Mouse (Mus musculus) gonadal fat pad, adult 2 months (tissue): ENCODE measurements around the gene Stard10. TPM values are rescaled to one million over a fixed set of nuclear protein-coding genes. Genes with fewer than 3 reads are reported as not detected.

Experiments
- DNase-seq: peaks from one replicate; pipeline ENCODE4 v3.0.0-alpha.2; 2012; ENCODE audit warnings: low read depth
- polyA plus RNA-seq: library from polyadenylated mRNA; depleted of rRNA; stranded (reverse); fragments of >200 nt; gene quantifications from 2 replicates; pipeline ENCODE4 v1.2.3, GENCODE M21; 2012

Stard10 gene
- polyA plus RNA-seq, 1 experiment: 185 TPM

DNA sequence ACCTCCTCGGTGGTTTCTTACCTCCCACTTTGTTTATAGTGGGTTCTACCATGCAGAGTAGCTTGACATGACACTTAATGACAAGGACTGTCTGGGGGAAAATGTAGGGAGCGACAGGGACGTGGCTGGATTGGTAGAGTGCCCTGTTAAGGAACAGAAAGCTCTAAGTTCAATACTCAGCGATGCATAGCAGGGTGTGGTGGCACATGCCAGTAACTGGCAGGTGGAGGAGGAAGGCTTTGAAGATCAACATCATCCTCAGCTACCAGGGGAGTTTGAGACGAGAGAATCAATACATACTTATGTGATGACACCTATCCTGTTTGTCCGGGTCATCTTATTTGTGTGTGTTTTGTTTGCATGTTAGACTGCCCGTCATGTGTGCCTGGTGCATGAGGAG, 52.8 kb downstream of the Stard10 start:
- DNase-seq: no peak

GRCm38 (mm10) chr7:101373082-101373481, 56.2 kb downstream of the Stard10 start:
- DNase-seq: no peak

- no peak for DNase-seq
These were observed 57.3 kb downstream of the Stard10 start for GRCm38 (mm10) chr7:101374155-101374554.

DNA sequence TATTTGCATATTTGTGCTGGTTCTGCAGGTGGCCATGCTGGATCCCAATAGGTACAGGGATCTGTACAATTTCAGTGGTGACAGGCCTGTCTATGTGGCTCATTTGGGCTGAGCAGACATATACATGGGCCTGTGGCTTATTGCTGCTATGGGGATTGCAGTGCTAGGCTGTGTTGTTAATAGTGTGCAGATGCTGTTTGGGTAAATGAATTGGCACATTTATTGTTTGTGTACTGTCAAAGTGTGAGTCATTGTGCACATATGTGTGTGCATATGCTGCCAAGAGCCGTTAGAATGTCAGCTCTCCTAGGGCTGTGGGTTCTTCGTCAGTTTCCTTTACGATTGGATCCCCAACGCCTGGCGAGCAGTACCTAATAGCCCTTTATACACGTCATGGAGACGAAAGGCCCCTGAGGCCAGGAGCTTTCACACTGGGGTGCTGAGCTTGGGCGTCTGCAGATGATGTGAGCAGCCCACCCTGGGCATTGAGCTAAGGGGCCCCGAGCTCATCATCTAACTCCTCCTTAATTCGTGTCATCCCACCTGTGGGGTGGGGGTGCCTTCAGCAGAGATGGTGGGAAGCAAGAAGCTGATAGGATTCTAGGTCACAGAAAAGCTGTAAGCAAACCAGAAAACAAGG, 59.9 kb downstream of the Stard10 start:
- DNase-seq: no peak

DNA sequence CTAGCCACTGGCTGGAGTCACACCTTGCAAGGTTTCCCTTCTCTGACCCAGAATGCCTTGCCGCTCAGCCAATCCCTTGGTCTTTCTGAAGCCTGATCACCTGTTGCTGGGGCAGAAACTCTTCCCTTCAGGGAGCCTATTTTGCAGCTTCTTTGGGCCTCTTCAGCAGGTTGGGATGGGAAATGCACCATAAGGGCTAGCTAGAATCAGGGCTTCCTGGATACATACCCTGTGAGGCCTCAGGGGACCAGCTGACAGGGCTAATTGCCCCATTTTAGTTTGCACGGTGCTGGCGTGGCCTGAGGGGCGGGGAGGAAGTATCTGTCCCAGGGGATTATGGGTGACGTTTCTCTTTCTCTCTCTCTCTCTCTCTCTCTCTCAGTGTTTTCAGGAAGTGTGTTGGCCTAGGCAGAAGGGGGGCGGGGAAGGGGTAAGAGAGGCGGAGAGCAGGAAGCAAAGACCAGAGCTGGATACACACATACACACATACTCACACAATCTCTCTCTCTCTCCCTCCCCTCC, 60.9 kb downstream of the Stard10 start:
- peak; percentile 56 for DNase-seq

GRCm38 (mm10) chr7:101378285-101378684, 61.4 kb downstream of the Stard10 start:
- no peak for DNase-seq

DNA sequence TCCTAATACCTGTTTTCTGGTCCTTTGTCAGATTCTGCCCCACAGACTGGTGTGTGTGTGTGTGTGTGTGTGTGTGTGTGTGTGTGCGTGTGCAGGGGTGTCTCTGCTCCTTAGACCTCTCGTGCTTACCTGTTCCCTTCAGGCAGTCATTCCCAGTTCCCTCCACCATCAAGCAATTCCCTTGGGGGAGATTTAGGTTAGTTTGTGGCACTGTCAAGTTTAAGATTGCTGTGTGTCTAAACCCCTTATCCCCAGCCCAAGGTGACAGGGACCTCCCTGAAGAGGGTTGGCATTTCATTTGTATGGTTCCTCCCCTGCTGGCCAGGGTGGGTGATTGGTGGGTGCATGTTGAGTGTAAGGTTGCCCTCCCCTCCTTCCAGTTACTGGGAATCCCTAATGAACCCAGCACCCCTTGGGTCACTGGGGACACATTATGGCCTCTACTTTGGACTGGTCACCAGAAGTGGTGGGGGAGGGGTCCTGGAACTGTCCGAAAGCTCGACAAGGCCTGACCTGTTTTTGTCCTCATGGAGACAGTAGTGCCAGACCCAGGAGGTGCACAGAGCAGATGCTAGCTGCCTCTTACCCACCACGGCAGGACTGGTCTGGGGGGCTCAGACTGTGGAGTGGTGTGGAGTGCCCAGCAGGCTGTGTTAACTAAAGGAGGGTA, 62.0 kb downstream of the Stard10 start:
- DNase-seq: no peak

DNA sequence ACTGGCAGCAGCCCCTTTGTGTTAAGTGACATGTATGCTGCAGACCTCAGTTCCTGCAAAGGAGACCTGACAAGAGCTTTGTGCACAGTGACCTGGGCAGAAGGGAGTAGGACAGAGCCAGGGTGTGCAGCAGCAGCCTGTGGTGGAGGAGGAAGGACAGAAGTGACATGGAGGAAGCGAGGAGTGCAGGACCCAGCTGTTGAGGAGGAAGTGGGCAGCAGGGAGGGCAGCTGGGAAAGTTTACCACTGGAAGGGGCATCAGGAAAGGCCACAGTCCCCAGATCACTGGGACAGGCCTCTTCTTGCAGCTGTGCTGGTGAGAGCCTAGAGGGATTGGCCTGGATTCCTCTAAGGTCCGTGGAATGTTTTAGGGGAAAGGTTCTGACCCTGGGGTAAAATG, 62.8 kb downstream of the Stard10 start:
- no peak for DNase-seq

DNA sequence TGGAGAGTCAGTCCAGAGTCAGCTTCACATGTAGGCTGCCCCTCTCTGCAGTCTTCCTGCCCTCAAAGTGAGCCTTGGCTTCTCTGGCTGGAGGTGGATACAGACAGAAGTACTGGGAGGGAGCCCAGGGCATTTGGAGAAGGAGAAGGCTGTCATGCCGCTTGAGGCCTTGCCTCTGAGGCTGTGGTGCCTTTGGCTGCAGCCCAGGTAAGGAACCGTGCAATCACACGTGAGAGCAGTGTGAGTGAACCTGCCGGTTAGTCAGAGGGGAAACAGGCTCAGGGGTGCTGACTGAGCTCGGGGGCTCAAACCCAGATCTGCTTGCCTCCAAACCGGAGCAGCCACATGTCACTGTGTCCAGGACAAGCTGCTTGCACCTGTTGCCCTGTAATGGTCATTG, 64.6 kb downstream of the Stard10 start:
- no peak for DNase-seq

- DNase-seq: no peak
These were observed 65.5 kb downstream of the Stard10 start for GRCm38 (mm10) chr7:101382378-101382777.

- DNase-seq: no peak
These were observed 66.9 kb downstream of the Stard10 start for GRCm38 (mm10) chr7:101383756-101384155.

DNA sequence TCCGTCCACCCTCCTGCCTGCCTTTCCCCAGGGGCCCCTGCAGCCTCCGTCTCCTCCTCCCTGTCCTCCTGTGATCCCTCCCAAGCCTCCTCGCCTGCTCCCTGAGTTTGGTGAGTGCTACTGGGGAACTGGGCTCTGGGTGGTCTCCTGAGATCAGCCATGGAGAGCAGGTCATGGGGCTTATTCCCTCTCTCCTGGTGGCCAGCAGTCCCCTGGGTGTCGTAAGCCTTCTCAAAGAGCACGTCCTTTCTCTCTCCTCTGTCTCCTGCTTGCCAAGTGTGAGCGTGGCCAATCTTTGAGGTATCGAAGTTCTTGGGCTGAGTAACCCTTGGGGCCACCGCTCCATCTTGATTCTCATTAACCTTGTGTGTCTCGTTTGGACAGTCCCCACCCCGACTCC, 68.0 kb downstream of the Stard10 start:
- no peak for DNase-seq

DNA sequence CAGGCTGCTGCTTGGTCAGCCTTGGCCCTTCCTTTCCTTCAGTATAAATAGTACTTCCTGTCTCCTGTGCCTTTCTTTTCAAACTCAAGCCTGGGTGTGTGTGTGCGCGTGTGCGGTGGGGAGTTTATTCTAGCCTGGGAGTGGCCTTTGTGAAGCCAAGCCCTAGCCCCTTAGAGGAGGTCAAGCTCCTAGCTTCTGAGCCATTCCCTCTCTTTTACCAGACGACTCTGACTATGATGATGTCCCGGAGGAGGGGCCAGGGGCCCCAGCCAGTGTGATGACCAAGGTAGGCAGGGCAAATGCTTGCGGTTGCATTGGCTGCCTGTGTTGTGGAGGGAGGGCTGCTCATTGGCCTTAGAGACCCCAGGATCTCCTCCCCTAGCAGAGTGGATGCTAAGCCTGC, 68.4 kb downstream of the Stard10 start:
- no peak for DNase-seq

- DNase-seq: no peak
These were observed 69.1 kb downstream of the Stard10 start for GRCm38 (mm10) chr7:101385866-101386452.

- DNase-seq: no peak
These were observed 72.4 kb downstream of the Stard10 start for GRCm38 (mm10) chr7:101389256-101389655.

DNA sequence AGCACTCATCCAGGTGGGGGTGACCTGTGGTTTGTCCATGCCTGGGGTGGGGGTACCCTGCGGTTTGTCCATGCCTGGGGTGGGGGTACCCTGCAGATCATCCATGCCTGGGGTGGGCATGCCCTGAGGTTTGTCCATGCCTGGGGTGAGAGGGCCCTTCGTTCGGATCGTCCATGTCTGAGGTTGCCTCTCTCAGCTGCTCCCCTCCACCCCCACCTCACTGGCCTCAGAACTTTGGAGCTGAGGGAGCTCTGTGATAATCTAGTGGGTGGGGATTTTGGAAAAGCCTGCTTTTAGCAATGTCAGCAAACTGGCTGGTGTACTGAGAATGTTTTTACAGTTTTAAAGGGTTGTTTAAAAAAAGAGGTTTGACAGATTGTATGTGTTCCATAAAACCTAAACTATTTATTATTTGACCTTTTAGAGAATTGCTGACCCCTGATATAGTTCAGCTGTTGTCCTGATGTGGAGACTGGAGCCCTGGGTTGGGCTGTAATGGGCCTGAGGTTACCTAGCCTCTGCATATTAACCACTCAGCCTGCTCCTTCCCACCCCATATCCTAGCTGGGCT, 75.1 kb downstream of the Stard10 start:
- DNase-seq: no peak

- DNase-seq: no peak
These were observed 76.1 kb downstream of the Stard10 start for GRCm38 (mm10) chr7:101393015-101393414.

- DNase-seq: no peak
These were observed 77.0 kb downstream of the Stard10 start for GRCm38 (mm10) chr7:101393694-101394504.

DNA sequence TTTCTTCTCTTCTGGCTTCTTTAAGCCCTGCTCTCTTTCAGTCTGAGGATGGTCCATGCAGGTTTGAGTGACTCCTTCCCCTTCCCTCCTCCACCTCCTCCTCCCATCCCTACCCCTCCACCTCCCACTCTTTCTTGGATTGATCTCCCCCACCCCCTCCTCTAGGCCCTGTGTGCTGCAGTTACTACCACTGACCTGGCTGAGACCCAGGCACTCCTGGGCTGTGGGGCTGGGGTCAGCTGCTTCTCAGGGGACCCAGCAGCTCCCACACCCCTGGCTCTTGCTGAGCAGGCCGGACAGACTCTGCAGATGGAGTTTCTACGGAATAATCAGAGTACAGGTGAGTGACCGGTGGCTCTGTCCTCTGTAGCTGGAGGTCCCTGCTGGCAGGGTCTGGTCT, 77.7 kb downstream of the Stard10 start:
- DNase-seq: no peak

DNA sequence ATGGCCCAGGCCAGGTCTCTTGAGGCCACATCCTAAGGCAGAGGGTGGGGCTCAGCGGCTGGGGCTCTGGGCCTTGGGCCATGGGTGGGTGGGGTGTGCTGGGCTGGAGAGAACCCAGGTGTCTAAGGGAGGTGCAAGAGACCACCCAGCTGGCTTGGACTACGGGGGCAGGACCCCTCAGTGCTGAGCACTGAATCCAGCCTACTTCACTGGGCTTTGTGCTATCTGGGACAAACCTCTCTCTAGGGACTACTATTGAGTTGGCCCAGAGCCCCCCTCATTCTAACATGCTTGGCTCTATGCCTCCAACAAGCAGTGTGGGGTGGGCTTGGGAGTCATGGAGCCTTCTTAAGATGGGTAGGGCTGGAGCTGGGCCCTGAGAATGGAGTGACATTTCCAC, 78.6 kb downstream of the Stard10 start:
- DNase-seq: no peak
